Mouse (Mus musculus) bone marrow, adult 2 months (tissue): Measurements from ENCODE around the gene Blnk. TPM values are rescaled to one million over a fixed set of nuclear protein-coding genes. Genes with fewer than 3 reads are reported as not detected.

ENCODE experiments used
- H3K27ac ChIP-seq: fragments of 200-500 bp; 2 replicates; pipeline ENCODE4 v1.5.1; 2012; ENCODE audit warnings: low read depth, mild to moderate bottlenecking, control low read depth, inconsistent platforms, low read length; ENCODE audit not compliant: control insufficient read depth, poor library complexity, insufficient read depth
- H3K4me1 ChIP-seq: fragments of 200-500 bp; 2 replicates; pipeline ENCODE4 v1.6.1; 2011; ENCODE audit warnings: low read length; ENCODE audit not compliant: control insufficient read depth, insufficient read depth
- H3K4me3 ChIP-seq: fragments of 200-500 bp; replicated peaks from 2 replicates; pipeline ENCODE3; 2011; ENCODE audit warnings: mild to moderate bottlenecking, low read depth, low read length, control low read depth; ENCODE audit not compliant: control insufficient read depth
- CTCF ChIP-seq: fragments of 200-500 bp; IDR thresholded peaks from 2 replicates; pipeline ENCODE4 v1.5.1; 2011; ENCODE audit warnings: low read length, control low read depth; ENCODE audit not compliant: control insufficient read depth, insufficient read depth
- POLR2A ChIP-seq: fragments of 200-500 bp; IDR thresholded peaks from 2 replicates; pipeline ENCODE4 v1.6.1; 2011; ENCODE audit warnings: low read depth, mild to moderate bottlenecking, control low read depth, low read length, borderline replicate concordance; ENCODE audit not compliant: control insufficient read depth
- WGBS: fragments of 180-500 bp; shearing (Covaris S2); methylation state at CpG from one replicate; pipeline ENCODE4 v1.1.7; 2018; 5-methylcytosine and 5-hydroxymethylcytosine counted together
- polyA plus RNA-seq: library from polyadenylated mRNA; stranded (reverse); fragments of >200 nt; gene quantifications from 2 replicates; pipeline ENCODE4 v1.2.4, GENCODE M21; 2011; ENCODE audit warnings: low replicate concordance; ENCODE audit not compliant: missing spikeins, insufficient read depth, insufficient read length

Blnk gene
- polyA plus RNA-seq, 1 experiment, result 32.9 TPM

DNA sequence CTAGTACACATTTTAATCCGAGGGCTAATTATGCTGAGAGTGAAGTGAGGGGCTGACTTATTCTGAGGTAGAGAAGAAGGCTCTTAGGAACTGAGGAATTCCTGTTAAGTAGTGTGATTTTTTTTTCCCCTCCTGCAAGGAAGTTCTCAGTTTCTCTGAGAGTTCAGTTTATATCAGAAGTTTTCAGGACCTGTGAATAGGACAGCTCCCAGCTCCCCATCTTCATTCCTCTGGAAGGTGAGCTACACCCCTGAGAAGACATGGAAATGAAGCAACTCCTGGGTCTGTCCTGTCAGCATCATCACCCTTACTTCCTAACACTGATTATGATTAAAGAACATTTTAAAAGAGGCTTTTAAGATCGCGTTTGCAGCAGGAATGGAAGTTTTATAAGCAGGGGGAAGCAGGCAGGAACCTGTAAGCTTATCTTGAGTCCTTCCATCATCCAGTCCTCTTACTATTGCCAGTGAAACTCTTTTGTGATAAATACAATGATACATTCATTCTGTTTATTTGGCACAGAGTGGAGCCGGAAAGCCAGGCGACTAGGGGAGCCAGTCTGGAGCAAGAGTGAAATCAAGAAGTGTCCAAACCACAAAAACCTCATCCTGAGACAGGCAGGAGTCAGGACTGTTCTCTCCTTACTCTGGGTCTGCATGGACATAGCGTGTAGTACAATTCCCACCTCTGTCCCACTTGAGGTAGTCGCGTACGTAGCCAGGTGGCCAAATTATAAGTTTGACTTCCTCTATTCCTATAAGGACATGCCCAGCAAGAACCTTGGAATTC lies 62.6 kb downstream of the Blnk start:
- Histone ChIP-seq H3K4me3 (no peak overlapping the region), H3K27ac (no peak overlapping the region), H3K4me1 (peaks cover 2% of the 10 kb centered on the region; the same call in 1 of the 2 replicates)
- no peak for TF ChIP-seq POLR2A
- no peak for TF ChIP-seq CTCF
- WGBS, result 46% methylated on average over 9 of the region's 9 CpGs

DNA sequence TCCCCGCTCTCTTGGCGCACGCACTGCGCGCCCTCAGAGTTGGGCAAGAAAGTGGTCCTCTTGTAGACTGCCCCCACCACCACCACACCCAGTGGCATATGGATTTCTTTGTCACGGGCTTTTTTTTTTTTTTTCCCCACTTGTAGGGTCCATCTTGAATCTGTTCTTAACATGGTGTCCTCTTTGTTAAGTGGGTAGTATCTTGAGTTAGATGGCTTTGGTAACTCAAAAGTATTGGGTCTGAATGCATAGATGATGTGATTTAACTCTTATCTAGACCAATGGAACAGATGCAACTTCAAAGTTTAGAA lies 99.0 kb downstream of the Blnk start:
- peak overlapping the region; percentile 96 for H3K27ac ChIP-seq
- no peaks in the 10 kb centered on the region; the same call in 1 of the 2 replicates for H3K4me1 ChIP-seq
- no peak for TF ChIP-seq CTCF
- no peak for TF ChIP-seq POLR2A
- WGBS, result 7% methylated on average over 6 of the region's 6 CpGs
- peak overlapping the region; percentile 97 for H3K4me3 ChIP-seq

DNA sequence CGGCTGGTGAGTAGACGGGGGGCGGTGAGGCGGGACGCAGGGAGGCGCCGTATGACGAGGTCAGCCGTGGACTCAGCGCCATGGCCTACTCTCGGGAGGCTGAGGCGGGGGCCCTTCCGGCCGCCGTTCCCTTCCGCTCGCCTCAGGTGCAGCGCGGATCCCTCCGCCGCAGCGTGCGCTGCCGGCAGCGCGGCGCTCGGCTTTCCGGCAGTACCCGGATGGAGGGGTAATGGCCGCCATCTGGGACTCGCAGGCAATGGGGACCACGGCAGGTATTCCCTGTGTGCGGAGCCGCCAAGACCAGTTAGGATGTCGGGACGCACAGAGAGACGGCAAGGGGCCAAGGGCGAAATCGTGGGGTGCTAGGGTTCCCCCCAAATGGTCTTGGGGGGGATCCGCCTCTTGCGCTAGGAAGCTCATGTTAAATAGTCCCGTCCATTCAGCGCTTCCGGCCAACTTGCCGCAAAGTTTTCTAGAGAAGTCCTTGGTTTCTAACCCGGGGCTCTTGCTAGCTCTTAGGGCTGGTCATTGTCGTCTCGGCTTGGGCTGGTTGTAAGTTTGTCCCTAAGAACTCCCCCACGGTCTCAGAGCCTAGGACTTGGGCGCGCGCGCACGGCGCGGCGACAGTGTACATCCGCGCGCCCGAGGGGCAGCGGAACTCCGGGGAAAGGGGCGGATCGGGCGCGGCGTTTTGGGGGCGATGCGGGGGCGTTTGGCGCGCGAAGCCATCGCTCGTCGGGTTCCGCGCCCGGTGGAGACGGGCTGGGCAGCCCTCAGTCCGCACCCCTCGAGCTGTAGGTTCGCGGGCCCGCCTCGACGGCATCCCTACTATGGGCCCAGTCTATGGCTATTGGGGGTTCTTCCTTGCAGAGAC lies 99.6 kb downstream of the Blnk start, which contains the start of gene Zfp518a:
TSS of gene Zfp518a (plus strand) at position 187 of the 874 bp plus-strand sequence.
- Histone ChIP-seq H3K4me1 (no peaks in the 10 kb centered on the region; the same call in 1 of the 2 replicates), H3K27ac (peak within 1 kb of the TSS; percentile 96), H3K4me3 (peak within 1 kb of the TSS; percentile 97)
- under 1% methylated on average over 89 of the region's 89 CpGs for WGBS
- peak; percentile 39 for TF ChIP-seq POLR2A
- TF ChIP-seq CTCF, result no peak

DNA sequence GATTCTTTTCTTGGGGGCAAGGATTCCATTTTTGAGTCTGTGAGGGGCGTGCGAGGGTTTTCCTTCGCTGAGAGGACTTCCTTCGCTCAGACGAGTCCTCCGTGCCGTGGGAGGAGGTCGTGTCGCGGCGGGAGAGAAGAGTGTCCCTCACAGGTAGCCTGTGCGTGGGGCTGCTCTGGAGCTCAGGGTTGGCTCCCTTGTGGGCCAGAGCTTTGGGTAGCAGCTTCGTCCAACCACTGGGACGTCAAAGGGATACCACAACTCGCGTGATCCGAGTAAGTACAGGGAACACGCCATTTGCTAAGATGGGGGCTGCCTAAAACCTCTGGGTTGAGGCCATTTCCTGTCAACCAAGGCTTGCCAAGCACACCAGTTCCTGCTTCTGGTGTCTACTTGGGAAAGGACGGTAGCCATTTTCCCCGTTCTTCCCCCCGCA lies 100.2 kb downstream of the Blnk start:
- no peaks in the 10 kb centered on the region; the same call in 1 of the 2 replicates for H3K4me1 ChIP-seq
- 67% methylated on average over 21 of the region's 21 CpGs for WGBS
- H3K4me3 ChIP-seq, result peak overlapping the region; percentile 97
- no peak for TF ChIP-seq CTCF
- no peak for TF ChIP-seq POLR2A
- H3K27ac ChIP-seq, result peak overlapping the region; percentile 96

DNA sequence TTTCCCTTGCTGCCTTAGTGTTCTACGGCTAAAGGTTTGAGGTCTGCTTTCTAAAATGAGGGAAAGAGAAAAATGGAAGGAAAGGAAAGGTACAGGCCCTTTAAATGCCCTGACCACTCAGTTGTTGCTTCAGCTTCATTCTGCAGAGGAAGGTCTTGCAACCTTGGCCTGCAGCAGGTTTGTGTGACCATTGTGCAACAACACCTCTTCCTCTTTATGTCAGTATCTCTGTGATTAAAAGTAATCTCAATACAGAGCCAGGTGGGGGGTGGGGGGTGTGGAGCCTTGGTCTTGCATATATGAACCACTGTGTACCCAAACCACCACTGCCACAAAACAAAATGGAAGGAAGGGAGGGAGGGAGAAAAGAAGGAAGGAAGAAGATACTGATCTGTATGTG lies 105.4 kb downstream of the Blnk start:
- Histone ChIP-seq H3K4me1 (no peaks in the 10 kb centered on the region; the same call in 1 of the 2 replicates), H3K4me3 (no peak overlapping the region), H3K27ac (no peak overlapping the region)
- WGBS, result 41% methylated on average over 1 of the region's 1 CpGs
- no peak for TF ChIP-seq POLR2A
- TF ChIP-seq CTCF, result no peak

DNA sequence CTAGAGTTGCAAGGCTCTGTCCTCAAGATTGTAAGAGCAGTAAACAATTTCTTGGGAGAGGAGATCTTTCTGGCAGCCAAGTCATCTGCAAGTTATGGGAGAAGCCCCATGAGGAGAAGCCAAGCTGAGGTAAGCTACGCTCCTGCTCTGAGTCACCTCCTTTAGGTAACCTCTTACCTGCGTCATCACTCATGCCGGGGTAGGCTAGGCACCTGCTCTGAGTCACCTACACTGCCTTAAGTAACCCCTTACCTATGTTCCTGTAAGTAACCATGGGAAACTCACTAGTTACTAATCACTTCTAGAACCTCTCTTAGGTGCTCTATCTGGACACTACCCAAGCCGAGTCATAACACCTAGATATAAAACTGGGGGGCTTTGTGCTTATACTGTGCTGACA lies 112.6 kb downstream of the Blnk start:
- Histone ChIP-seq H3K4me3 (no peak overlapping the region), H3K27ac (no peak overlapping the region), H3K4me1 (no peaks in the 10 kb centered on the region)
- WGBS, result 79% methylated on average over 4 of the region's 4 CpGs
- TF ChIP-seq CTCF, result no peak
- no peak for TF ChIP-seq POLR2A

Other genes starting within 250 kb of the Blnk start
- 3.9 TPM in 1 of 2 replicates, not detected in the other for gene Cc2d2b, start 245.8 kb downstream of the Blnk start, polyA plus RNA-seq
- gene Ccnj, start 163.3 kb downstream of the Blnk start, polyA plus RNA-seq, result 5.6 and 8.6 TPM in 2 replicates
- 1.0 and 2.5 TPM in 2 replicates for gene Zfp518a, start 99.8 kb downstream of the Blnk start, polyA plus RNA-seq
- gene Dntt, start 34.7 kb upstream of the Blnk start, polyA plus RNA-seq, result 5.5 and 9.1 TPM in 2 replicates
- gene Opalin, start 82.6 kb upstream of the Blnk start, polyA plus RNA-seq, result not detected in 2 replicates
- not detected in 2 replicates for gene Tll2, start 212.3 kb upstream of the Blnk start, polyA plus RNA-seq